Mouse (Mus musculus) midbrain, embryonic 16.5 days (tissue): Measurements from ENCODE around the gene Grap2. TPM values are rescaled to one million over a fixed set of nuclear protein-coding genes. Genes with fewer than 3 reads are reported as not detected.

Experiments
- ATAC-seq: fragments of 200-750 bp; cut with Nextera tagmentation; 2 replicates; pipeline ENCODE4 v1.8.0; 2017; ENCODE audit warnings: moderate TSS enrichment
- H3K27ac ChIP-seq: fragments of 300-500 bp; sonication (generic); 2 replicates; pipeline ENCODE4 v1.5.1; 2014; ENCODE audit warnings: mild to moderate bottlenecking, low read length, mixed read lengths
- H3K27me3 ChIP-seq: fragments of 300-500 bp; sonication (generic); 2 replicates; pipeline ENCODE4 v1.6.1; 2014; ENCODE audit warnings: low read depth, low read length, mixed read lengths; ENCODE audit not compliant: control insufficient read depth, insufficient read depth
- H3K36me3 ChIP-seq: fragments of 300-500 bp; sonication (generic); 2 replicates; pipeline ENCODE4 v1.6.1; 2014; ENCODE audit warnings: mild to moderate bottlenecking, low read length, moderate library complexity, mixed read lengths; ENCODE audit not compliant: control insufficient read depth, insufficient read depth
- H3K4me1 ChIP-seq: fragments of 300-500 bp; sonication (generic); 2 replicates; pipeline ENCODE4 v1.6.1; 2014; ENCODE audit warnings: mild to moderate bottlenecking, low read length, mixed read lengths; ENCODE audit not compliant: control insufficient read depth, insufficient read depth
- H3K4me2 ChIP-seq: fragments of 300-500 bp; sonication (generic); 2 replicates; pipeline ENCODE4 v1.6.1; 2014; ENCODE audit warnings: mild to moderate bottlenecking, low read length, mixed read lengths
- H3K4me3 ChIP-seq: fragments of 300-500 bp; sonication (generic); 2 replicates; pipeline ENCODE4 v1.5.1; 2014; ENCODE audit warnings: low read depth, mild to moderate bottlenecking, low read length, moderate library complexity, mixed read lengths
- H3K9ac ChIP-seq: fragments of 300-500 bp; sonication (generic); 2 replicates; pipeline ENCODE4 v1.6.1; 2014; ENCODE audit warnings: low read depth, low read length, mixed read lengths
- H3K9me3 ChIP-seq: fragments of 300-500 bp; sonication (generic); replicated peaks from 2 replicates; pipeline ENCODE4 v1.6.1; 2014; ENCODE audit warnings: mild to moderate bottlenecking, low read length, mixed read lengths; ENCODE audit not compliant: control insufficient read depth, poor library complexity, severe bottlenecking
- WGBS: fragments of 180-500 bp; shearing (Covaris S2); extraction: QIAGEN DNeasy Blood & Tissue Kit; methylation state at CpG from one replicate; pipeline ENCODE4 v1.1.7; 2014; 5-methylcytosine and 5-hydroxymethylcytosine counted together
- polyA plus RNA-seq: library from polyadenylated mRNA; unstranded; fragments of >200 nt; fragmentation: Nextera tagmentation; extraction: Ambion mirVana; gene quantifications from 2 replicates; pipeline ENCODE4 v1.2.1, GENCODE M21; 2015

Gene Grap2
- polyA plus RNA-seq, 1 experiment from 2014 or later = 0.23 TPM

DNA sequence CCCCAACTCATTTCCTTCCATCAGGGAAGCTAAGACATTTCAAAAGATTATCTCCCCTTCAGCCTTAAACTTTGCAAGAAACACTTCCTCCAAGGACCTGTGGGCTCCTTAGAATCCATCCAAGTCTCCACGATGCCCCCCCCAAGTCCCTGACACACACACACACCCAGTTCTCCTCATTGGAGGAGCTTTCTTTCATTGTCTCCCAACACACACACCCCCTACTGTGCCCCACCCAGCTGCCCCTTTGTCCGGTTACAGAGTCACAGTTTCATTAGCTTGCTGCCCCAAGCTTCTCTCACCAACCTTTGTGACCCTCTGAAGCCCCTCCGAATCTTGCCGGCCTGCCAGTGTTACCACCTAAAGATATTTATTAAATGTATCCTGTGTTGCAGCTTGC lies 13.9 kb downstream of the Grap2 start:
- Histone ChIP-seq H3K9me3 (no peaks in the 10 kb centered on the region), H3K4me3 (no peak overlapping the region), H3K4me1 (peaks cover 8% of the 10 kb centered on the region), H3K36me3 (no peaks in the 10 kb centered on the region), H3K4me2 (no peak overlapping the region), H3K27ac (no peak overlapping the region), H3K9ac (no peak overlapping the region), H3K27me3 (no peaks in the 10 kb centered on the region)
- 15% methylated on average over 4 of the region's 4 CpGs for WGBS
- ATAC-seq = no peak

DNA sequence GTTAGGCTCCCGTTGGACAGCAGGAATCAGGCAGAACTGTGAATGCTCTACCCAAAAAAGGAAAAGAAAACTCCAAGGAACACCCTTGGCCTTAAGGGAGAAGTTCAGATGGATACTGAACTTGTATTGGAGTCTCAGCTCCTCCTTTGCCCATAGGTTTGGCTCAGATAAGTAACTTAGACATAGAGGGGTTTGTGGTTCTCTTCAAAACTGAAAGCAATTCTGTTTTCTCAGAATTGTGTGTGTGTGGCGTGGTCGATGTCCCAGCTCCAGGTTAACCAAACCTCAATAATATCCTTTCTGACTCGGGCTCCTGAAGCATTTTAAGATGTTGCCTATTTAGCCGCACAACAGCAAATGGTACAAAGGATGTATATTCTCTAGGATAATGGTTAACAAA lies 18.2 kb downstream of the Grap2 start:
- Histone ChIP-seq H3K4me1 (peaks cover 5% of the 10 kb centered on the region), H3K4me2 (no peak overlapping the region), H3K27me3 (no peaks in the 10 kb centered on the region), H3K9me3 (no peaks in the 10 kb centered on the region), H3K27ac (no peak overlapping the region), H3K9ac (no peak overlapping the region), H3K36me3 (no peaks in the 10 kb centered on the region), H3K4me3 (no peak overlapping the region)
- 91% methylated on average over 5 of the region's 5 CpGs for WGBS
- ATAC-seq = no peak

DNA sequence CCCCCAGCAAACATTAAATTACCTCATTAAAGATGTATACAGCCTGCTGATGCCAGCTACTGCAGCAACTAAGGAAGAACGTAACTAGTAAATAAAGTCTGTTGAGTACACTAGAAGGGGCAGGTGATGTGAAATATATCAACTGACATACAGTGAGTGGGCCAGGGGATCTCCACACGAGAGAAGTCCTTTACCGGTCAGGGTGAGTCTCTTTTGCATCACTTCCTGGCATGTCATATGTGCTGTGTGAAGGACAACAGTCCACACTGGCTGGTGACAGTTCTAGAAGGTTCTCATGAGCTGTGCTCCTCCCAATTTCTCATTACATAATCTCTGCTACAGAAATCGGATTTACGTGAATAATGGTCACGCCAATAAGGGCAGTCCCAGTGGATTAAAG lies 20.3 kb downstream of the Grap2 start:
- Histone ChIP-seq H3K27me3 (no peaks in the 10 kb centered on the region), H3K9ac (no peak overlapping the region), H3K4me1 (no peaks in the 10 kb centered on the region), H3K9me3 (no peaks in the 10 kb centered on the region), H3K4me3 (no peak overlapping the region), H3K36me3 (no peaks in the 10 kb centered on the region), H3K27ac (no peak overlapping the region), H3K4me2 (no peak overlapping the region)
- 81% methylated on average over 6 of the region's 6 CpGs for WGBS
- no peak for ATAC-seq

DNA sequence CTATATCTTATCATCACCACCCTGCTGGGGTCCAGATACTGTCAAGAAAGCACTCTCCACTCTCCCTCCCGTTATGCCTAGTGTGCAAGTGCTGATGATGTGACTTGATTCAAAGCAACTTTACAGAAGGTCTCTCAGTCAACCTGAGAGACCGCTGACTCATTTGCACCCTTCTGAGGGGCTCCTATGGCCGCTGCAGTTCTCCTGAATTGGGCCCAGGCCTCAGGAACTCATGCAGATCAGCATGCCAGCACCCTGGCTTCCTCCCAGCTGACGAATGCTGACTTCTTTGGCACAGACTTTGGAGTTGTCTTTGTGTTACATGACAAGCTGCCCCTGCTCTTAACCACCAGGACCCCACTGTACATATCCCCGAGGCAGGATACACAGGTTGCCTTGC lies 21.5 kb downstream of the Grap2 start:
- no peak for ATAC-seq
- H3K9ac ChIP-seq = no peak overlapping the region
- H3K9me3 ChIP-seq = no peaks in the 10 kb centered on the region
- no peak overlapping the region for H3K4me2 ChIP-seq
- no peak overlapping the region for H3K4me3 ChIP-seq
- no peak overlapping the region for H3K27ac ChIP-seq
- no peaks in the 10 kb centered on the region for H3K36me3 ChIP-seq
- WGBS = 73% methylated on average over 5 of the region's 5 CpGs
- no peaks in the 10 kb centered on the region; the same call in 1 of the 2 replicates for H3K4me1 ChIP-seq
- no peaks in the 10 kb centered on the region for H3K27me3 ChIP-seq

DNA sequence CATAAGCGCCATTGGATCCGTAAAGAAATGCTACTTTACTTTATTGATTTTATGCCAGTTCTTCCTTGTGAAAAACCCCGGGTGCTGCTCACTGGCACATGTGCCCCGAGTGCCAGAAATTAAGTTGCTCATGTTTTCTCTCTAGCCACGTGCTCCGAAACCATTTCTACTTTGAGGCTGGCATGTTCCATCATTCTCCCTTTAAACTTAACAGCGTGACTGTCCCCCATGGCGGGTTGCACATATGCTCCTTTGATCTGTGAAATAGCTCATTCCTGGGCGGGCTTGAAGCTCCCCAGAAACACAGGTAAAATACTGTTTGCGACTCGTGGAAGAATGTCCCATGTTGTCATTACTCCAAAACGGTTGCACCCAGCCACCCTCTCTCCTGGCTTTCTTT lies 26.4 kb downstream of the Grap2 start:
- no peak overlapping the region for H3K4me3 ChIP-seq
- H3K27ac ChIP-seq = no peak overlapping the region
- 70% methylated on average over 12 of the region's 12 CpGs for WGBS
- H3K4me1 ChIP-seq = peaks cover 16% of the 10 kb centered on the region
- no peak overlapping the region for H3K9ac ChIP-seq
- H3K9me3 ChIP-seq = no peaks in the 10 kb centered on the region
- no peaks in the 10 kb centered on the region for H3K27me3 ChIP-seq
- no peaks in the 10 kb centered on the region for H3K36me3 ChIP-seq
- no peak for ATAC-seq
- H3K4me2 ChIP-seq = no peak overlapping the region

DNA sequence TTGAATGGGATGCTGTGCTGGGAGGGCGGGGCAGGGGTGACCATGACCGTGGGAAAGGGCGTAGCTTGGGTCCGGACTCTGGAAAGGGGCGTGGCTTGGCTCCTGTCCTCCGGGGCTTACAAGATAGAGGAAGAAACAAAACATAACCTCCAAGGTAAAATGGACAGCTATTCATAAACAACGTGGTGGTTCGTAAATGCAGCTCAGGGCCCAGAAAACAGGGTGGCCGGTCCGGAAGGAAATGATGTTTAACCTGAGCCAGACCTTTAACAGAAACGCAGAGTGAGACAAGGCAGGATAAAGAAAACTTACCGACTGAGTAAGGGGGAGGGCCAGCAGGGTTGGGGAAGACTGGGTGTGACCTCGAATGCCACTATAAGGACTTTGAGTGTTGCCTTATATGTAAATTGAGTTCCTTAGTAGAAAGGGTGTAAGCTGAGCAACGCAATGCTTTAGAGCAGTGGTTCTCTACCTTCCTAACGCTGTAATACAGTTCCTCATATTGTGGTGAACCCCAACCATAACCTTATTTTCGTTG lies 26.9 kb downstream of the Grap2 start:
- Histone ChIP-seq H3K36me3 (no peaks in the 10 kb centered on the region), H3K27me3 (no peaks in the 10 kb centered on the region), H3K9ac (no peak overlapping the region), H3K4me1 (peaks cover 16% of the 10 kb centered on the region), H3K9me3 (no peaks in the 10 kb centered on the region), H3K4me3 (no peak overlapping the region), H3K4me2 (no peak overlapping the region), H3K27ac (no peak overlapping the region)
- WGBS = 54% methylated on average over 16 of the region's 16 CpGs
- no peak for ATAC-seq

DNA sequence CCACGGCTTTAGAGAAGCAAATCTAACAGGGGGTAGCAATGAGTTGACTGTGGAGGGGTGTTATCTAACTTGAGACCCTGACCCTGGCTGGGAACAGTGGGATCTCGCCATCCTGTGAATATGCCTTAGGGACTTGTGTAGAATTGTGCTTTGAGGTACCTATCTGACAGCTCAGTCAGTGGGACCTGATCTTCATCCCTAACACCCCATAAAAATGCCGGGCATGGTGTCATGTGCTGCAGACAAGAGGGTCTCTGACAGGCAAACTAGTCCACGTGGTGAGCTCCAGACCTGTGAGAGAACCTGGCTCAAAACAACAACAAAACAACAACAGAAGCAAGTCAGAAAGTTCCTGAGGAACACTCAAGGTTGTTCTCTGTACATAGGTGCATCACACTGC lies 27.4 kb downstream of the Grap2 start:
- 90% methylated on average over 4 of the region's 4 CpGs for WGBS
- Histone ChIP-seq H3K4me2 (no peak overlapping the region), H3K4me3 (no peak overlapping the region), H3K27me3 (no peaks in the 10 kb centered on the region), H3K36me3 (no peaks in the 10 kb centered on the region), H3K4me1 (peaks cover 16% of the 10 kb centered on the region), H3K9ac (no peak overlapping the region), H3K9me3 (no peaks in the 10 kb centered on the region), H3K27ac (no peak overlapping the region)
- ATAC-seq = no peak

DNA sequence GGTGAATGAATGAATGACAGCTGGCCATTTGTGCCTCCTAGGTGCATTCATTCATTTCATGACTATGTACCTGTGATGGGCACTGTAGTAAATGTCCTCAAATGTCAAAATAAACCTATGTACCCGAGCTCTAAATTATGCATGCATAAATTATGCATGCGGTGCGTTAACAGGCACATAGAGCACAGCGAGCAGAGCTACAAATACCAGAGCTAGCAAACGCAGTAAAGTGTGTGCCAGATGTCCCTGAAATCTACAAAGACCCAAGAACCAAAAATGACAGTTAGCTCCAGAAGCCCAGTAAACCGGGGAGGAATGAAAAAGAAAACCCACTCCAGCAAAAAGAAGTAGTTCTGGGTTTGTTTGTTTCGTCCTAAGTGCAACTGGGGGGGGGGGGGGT lies 29.1 kb downstream of the Grap2 start:
- Histone ChIP-seq H3K4me2 (no peak overlapping the region), H3K4me1 (peaks cover 16% of the 10 kb centered on the region), H3K9me3 (no peaks in the 10 kb centered on the region), H3K27me3 (no peaks in the 10 kb centered on the region), H3K4me3 (no peak overlapping the region), H3K9ac (no peak overlapping the region), H3K27ac (no peak overlapping the region), H3K36me3 (no peaks in the 10 kb centered on the region)
- WGBS = 30% methylated on average over 7 of the region's 7 CpGs
- no peak for ATAC-seq

DNA sequence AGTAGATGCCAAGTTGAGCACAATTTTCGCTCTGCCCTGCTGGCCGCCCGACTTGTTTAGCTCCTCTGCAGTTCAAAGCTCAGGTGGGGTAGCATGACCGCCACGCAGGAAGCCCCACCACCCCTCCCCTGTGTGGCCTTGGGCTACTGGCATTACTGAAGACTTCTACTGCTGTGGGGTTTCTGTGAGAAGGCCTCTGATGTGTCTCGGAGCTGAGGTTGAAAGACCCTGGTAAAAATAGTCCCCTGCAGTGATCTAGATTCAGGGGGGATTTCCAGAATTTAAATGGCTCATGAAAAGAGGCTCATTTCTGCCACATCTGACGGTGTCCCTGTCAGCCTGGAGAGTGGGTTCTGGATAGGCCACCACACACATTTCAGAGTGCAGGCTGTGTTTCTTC lies 30.1 kb downstream of the Grap2 start:
- Histone ChIP-seq H3K4me2 (no peak overlapping the region), H3K4me1 (peaks cover 16% of the 10 kb centered on the region), H3K4me3 (no peak overlapping the region), H3K27me3 (no peaks in the 10 kb centered on the region), H3K36me3 (no peaks in the 10 kb centered on the region), H3K27ac (no peak overlapping the region), H3K9ac (no peak overlapping the region), H3K9me3 (no peaks in the 10 kb centered on the region)
- no peak for ATAC-seq
- 34% methylated on average over 7 of the region's 7 CpGs for WGBS
